Mouse (Mus musculus): ENCODE results near the gene Olfr574.

The Olfr574 gene

GRCm38 (mm10) chr7:102948167-102948566 is at the start of gene Olfr574:
Olfr574 (plus strand) TSS chr7:102948467.
- DNase-seq (ENCODE audit: low spot score), result no peak

- no peak for DNase-seq (ENCODE audit: low spot score)
Observed at GRCm38 (mm10) chr7:102915261-102915660, 33.0 kb upstream of the Olfr574 start.

- DNase-seq (ENCODE audit: low spot score), result no peak
Observed at GRCm38 (mm10) chr7:102916405-102916804, 31.9 kb upstream of the Olfr574 start.

DNA sequence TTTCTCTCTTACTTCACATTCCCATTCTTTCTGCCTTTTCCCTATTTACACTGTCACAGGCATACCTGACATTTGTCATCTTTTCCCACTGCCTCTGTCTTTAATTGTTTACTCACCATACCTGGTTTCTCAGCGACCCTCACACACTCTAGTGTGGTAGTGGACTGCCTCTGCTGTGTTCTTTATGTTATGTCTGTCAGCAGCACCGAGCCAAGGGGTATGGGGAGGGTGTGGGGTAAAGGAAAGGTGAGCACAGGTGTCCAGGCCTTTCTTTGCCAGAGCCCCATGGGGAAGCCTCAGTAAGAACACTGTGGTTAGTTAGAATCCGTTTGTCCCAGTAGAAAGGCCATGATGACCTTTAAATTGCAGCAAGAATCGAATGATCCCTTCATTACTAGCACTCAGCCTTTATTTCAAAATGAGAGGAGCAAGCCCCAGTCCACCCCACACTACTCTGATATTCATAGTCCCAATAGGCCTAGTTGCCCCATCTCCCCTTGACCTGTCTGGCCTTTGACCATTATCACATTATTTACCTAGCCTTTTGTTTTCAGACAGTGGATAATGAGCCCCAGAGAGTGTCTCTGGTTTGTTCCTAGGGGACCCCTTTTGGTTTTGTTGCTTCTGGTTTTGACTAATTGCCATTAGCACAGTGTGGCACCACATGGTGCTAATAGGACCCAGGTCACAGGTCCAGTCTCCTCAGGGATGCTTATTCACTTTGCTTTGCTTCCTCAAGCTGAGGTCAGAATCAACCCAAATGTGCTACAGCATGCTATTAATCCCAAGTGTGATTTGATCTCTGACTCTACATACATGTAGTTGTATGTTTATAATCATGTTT is 31.0 kb upstream of the Olfr574 start, which contains the start of gene Olfr571:
Gene Olfr571 (minus strand): TSS at position 505 of the 844 bp plus-strand sequence.
- no peak for DNase-seq (ENCODE audit: low spot score)

DNA sequence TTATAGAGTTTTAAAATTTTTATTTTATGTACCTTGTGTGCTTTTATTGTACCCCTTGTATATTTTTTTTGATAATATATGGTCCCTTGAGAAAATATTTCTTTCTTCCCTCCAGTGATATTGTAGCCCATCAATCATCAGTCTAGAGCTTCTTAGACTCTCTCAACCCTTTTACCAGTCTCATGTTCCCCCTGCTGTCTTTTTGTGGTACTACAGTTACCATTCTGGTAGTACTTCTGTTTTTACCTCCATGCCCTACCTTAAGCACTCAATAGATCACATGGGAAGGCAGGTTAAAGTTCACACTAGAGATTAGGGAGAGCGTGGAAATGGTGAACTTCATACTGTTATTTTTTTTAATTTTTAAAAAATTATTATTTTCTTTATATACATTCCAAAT is 28.6 kb upstream of the Olfr574 start:
- no peak for DNase-seq (ENCODE audit: low spot score)

GRCm38 (mm10) chr7:102924109-102924508 is 24.2 kb upstream of the Olfr574 start, which contains the start of gene Olfr572:
Olfr572 (plus strand) TSS chr7:102924409.
- no peak for DNase-seq (ENCODE audit: low spot score)

DNA sequence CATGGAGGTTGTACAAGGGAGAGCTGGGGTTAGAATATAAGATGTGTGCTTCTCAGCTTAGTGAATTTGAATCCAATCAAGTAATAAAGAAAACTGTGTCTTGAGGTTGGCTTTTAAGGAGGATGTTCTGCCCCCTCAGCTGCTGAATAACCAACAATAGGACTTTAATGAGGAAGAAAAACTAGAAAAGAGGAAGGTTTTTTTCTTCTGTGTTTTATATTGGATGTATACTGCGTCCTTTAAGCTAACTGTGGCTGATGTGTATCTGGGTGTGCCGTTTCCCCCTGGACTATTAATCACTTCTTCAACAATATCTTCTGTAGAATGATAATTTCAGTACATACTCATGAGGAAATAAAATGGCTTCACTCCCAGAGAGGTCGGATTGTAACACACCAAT is 21.2 kb upstream of the Olfr574 start:
- DNase-seq (ENCODE audit: low spot score), result no peak

DNA sequence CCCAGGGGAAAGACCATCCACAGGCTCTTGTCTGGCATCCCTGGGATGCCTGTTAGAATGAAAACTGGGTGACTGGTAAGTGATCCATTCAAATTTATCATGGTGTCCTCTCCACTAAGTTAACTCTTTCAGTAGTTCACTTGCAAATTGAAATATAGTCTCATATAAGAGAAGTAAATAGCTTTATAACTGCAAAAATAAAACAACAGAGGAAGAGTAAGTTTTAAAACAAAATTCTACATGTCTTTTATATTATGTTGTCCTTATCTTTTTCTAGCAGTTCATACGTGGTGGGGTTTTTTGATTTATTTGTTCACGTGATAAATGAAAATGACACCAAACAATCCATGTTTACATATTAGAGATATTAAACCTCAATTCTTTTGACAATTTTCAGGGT is 5.8 kb upstream of the Olfr574 start, which contains the start of gene Olfr573-ps1:
Gene Olfr573-ps1 (minus strand): TSS at position 101 of the 400 bp plus-strand sequence.
- DNase-seq (ENCODE audit: low spot score), result no peak

DNA sequence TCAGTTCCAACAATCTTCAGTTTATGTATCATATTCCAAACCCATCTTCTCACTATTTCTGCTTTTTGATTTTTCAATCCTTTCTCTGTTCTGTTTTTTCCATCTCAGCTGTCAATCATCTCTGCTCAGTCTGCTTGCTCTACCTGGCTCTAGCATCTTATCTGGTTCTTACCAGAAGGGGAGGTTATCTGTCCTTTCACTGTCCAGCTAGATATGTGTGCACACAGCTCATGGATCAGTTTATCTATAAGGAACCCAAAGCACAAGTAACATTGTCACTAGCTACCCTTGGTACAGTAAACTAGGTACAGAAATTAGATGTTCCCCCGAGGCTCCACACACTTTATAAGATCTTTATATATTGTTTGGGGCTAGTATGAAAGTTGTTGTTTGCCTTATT is 4.8 kb upstream of the Olfr574 start:
- no peak for DNase-seq (ENCODE audit: low spot score)

DNA sequence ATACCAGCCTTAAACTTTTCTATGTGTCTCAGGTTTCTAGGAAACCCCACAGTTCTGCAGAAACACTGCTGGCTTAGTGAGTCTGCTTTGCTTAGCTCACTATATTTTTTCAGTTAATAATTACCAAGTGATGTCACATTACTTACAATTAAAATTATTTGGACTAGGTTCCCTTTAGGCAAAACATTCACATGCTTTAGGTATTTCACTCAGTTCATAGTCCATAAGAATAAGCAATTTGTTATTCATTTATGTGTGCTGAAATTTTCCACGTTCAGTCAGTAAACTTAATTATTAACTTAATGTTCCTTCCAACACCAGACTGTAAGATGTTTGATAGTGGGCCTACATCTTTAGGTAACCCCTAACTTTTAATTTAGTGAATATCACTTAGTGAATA is 2.5 kb downstream of the Olfr574 start:
- DNase-seq (ENCODE audit: low spot score), result no peak

GRCm38 (mm10) chr7:102958137-102958536 is 9.9 kb downstream of the Olfr574 start:
- DNase-seq (ENCODE audit: low spot score), result no peak

DNA sequence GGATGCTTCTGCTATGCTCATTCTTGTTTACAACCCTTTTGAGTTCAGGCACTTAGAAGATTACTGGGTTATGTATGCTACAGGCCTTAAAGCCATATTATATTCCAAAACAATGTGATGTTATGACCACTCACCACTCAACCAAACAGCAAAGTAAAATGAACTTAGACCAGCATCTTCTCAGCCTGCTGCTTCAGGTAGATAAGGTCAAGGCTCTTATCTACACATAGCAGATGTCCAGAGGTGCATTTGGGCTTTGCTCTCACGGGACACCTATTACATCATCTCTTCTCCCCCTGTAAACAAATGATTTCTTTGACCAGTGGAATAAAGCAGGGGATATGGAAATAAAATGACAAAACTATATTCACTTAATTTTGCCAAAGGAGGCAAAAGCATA is 10.3 kb downstream of the Olfr574 start, which contains the start of gene Olfr575:
Gene Olfr575 (minus strand): TSS at position 183 of the 400 bp plus-strand sequence.
- no peak for DNase-seq (ENCODE audit: low spot score)

DNA sequence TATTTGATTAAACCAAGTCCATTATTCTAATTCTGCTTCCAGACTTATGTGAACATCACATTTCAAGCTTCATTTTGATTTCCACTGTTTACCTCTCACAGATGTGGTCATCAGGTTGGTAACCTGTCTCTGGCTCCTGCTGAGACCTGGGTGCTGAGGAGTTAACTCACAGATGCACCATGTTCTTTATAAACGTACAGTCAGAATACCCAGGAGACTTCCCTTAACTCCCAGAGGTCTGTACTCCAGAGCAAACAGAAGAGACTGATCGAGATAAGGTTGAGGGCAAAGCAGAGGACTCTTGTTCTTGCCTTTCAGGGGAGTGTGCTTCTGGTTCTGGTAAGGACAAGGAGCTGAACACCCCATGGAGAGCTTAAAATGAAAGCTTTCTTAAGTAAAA is 14.1 kb downstream of the Olfr574 start, which contains the start of gene Olfr576:
Gene Olfr576 (plus strand): TSS at position 301 of the 400 bp plus-strand sequence.
- DNase-seq (ENCODE audit: low spot score), result no peak

GRCm38 (mm10) chr7:102974399-102974798 is 26.1 kb downstream of the Olfr574 start:
- no peak for DNase-seq (ENCODE audit: low spot score)

DNA sequence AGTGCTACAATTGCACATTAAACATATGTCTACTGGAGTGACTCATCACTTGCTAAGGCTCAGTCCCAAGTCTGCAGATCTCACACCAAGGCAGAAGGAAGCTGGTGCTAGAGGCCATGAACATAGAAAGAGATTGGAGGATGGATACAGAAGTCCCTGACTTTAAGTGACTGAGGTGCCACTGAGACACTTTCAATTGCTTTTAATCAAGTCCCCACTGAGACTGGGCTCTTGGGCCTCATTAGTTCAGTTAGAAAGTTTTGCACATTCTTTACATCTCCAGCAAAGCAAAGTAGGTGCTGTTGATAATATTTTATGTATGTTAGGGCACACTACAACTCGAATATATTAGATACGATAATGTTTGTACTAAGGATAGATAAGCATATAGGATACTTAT is 27.6 kb downstream of the Olfr574 start, which contains the start of gene Olfr577:
Gene Olfr577 (minus strand): TSS at position 101 of the 400 bp plus-strand sequence.
- DNase-seq (ENCODE audit: low spot score), result no peak

DNA sequence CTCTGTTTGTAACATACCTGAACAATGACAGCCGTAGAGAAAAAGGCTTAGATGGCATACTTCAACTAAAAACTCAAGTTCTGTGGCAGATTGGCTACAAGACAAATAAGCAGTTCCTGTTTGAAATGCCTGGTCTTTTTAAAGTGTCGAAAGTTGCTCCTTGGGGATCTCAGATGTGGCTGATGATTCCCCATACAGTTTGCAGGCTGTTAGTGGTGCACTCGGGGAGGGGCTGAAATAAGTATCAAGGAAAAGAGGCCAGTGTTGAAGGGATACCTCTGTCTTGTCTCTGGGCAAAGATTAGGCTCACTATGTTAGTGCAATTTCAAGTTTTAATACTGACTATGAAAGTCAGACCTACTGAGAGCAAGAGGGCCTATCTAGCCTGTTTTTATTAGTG is 41.0 kb downstream of the Olfr574 start, which contains the start of gene Olfr578:
Gene Olfr578 (minus strand): TSS at position 101 of the 400 bp plus-strand sequence.
- no peak for DNase-seq (ENCODE audit: low spot score)

Measured in T-cell, adult 2 months (primary cell).